Mouse (Mus musculus): ENCODE results near the gene Paqr4. TPM values are rescaled to one million over a fixed set of nuclear protein-coding genes. Genes with fewer than 3 reads are reported as not detected.

The Paqr4 gene
- polyA plus RNA-seq, 1 experiment = 2.4 TPM

GRCm38 (mm10) chr17:23719455-23719854 is 21.2 kb downstream of the Paqr4 start:
- Histone ChIP-seq H3K36me3 (ENCODE audit: control insufficient read depth, insufficient read depth, low read length, poor library complexity, severe bottlenecking) (no peaks in the 10 kb centered on the region), H3K9ac (ENCODE audit: low read depth, poor library complexity, severe bottlenecking) (no peak overlapping the region), H3K27ac (ENCODE audit: insufficient read depth, low read length) (no peak overlapping the region), H3K9me3 (replicated peaks; ENCODE audit: control insufficient read depth, insufficient read depth, low read length, poor library complexity, severe bottlenecking) (no peaks in the 10 kb centered on the region), H3K4me1 (ENCODE audit: control insufficient read depth, insufficient read depth, low read length) (peaks cover 2% of the 10 kb centered on the region), H3K4me3 (ENCODE audit: low read depth, low read length) (no peak overlapping the region), H3K27me3 (ENCODE audit: control insufficient read depth, insufficient read depth, low read length, poor library complexity, severe bottlenecking) (no peaks in the 10 kb centered on the region)
- no peak for TF ChIP-seq CTCF (IDR thresholded peaks at IDR 0.05; ENCODE audit: low read depth, low read length)

GRCm38 (mm10) chr17:23717003-23717402 is 23.7 kb downstream of the Paqr4 start:
- Histone ChIP-seq H3K4me3 (ENCODE audit: low read depth, low read length) (no peak overlapping the region), H3K9ac (ENCODE audit: low read depth, poor library complexity, severe bottlenecking) (no peak overlapping the region), H3K4me1 (ENCODE audit: control insufficient read depth, insufficient read depth, low read length) (peaks cover 2% of the 10 kb centered on the region), H3K9me3 (replicated peaks; ENCODE audit: control insufficient read depth, insufficient read depth, low read length, poor library complexity, severe bottlenecking) (no peaks in the 10 kb centered on the region), H3K27me3 (ENCODE audit: control insufficient read depth, insufficient read depth, low read length, poor library complexity, severe bottlenecking) (no peaks in the 10 kb centered on the region), H3K36me3 (ENCODE audit: control insufficient read depth, insufficient read depth, low read length, poor library complexity, severe bottlenecking) (no peaks in the 10 kb centered on the region), H3K27ac (ENCODE audit: insufficient read depth, low read length) (no peak overlapping the region)
- TF ChIP-seq EP300 (IDR thresholded peaks at IDR 0.05; ENCODE audit: insufficient read depth, low read depth, low read length) (no peak), POLR2A (IDR thresholded peaks at IDR 0.05; ENCODE audit: insufficient read depth, low read length) (no peak), CTCF (IDR thresholded peaks at IDR 0.05; ENCODE audit: low read depth, low read length) (no peak)

- Histone ChIP-seq H3K4me1 (ENCODE audit: control insufficient read depth, insufficient read depth, low read length) (peaks cover 8% of the 10 kb centered on the region), H3K27ac (ENCODE audit: insufficient read depth, low read length) (no peak overlapping the region), H3K9ac (ENCODE audit: low read depth, poor library complexity, severe bottlenecking) (no peak overlapping the region), H3K9me3 (replicated peaks; ENCODE audit: control insufficient read depth, insufficient read depth, low read length, poor library complexity, severe bottlenecking) (no peaks in the 10 kb centered on the region), H3K4me3 (ENCODE audit: low read depth, low read length) (no peak overlapping the region), H3K27me3 (ENCODE audit: control insufficient read depth, insufficient read depth, low read length, poor library complexity, severe bottlenecking) (no peaks in the 10 kb centered on the region), H3K36me3 (ENCODE audit: control insufficient read depth, insufficient read depth, low read length, poor library complexity, severe bottlenecking) (no peaks in the 10 kb centered on the region)
- TF ChIP-seq CTCF (IDR thresholded peaks at IDR 0.05; ENCODE audit: low read depth, low read length) (peak; percentile 96), EP300 (IDR thresholded peaks at IDR 0.05; ENCODE audit: insufficient read depth, low read depth, low read length) (no peak)
These were observed 34.5 kb downstream of the Paqr4 start for GRCm38 (mm10) chr17:23706212-23706611.

- Histone ChIP-seq H3K9ac (ENCODE audit: low read depth, poor library complexity, severe bottlenecking) (peak overlapping the region; percentile 6; the same call in 1 of the 2 replicates), H3K36me3 (ENCODE audit: control insufficient read depth, insufficient read depth, low read length, poor library complexity, severe bottlenecking) (no peaks in the 10 kb centered on the region), H3K4me3 (ENCODE audit: low read depth, low read length) (no peak overlapping the region), H3K4me1 (ENCODE audit: control insufficient read depth, insufficient read depth, low read length) (peaks cover 8% of the 10 kb centered on the region), H3K27ac (ENCODE audit: insufficient read depth, low read length) (no peak overlapping the region), H3K9me3 (replicated peaks; ENCODE audit: control insufficient read depth, insufficient read depth, low read length, poor library complexity, severe bottlenecking) (no peaks in the 10 kb centered on the region), H3K27me3 (ENCODE audit: control insufficient read depth, insufficient read depth, low read length, poor library complexity, severe bottlenecking) (no peaks in the 10 kb centered on the region)
- TF ChIP-seq EP300 (IDR thresholded peaks at IDR 0.05; ENCODE audit: insufficient read depth, low read depth, low read length) = no peak
- TF ChIP-seq CTCF (IDR thresholded peaks at IDR 0.05; ENCODE audit: low read depth, low read length) = no peak
These were observed 35.1 kb downstream of the Paqr4 start for GRCm38 (mm10) chr17:23705525-23706104.

- Histone ChIP-seq H3K36me3 (ENCODE audit: control insufficient read depth, insufficient read depth, low read length, poor library complexity, severe bottlenecking) (no peaks in the 10 kb centered on the region), H3K27me3 (ENCODE audit: control insufficient read depth, insufficient read depth, low read length, poor library complexity, severe bottlenecking) (no peaks in the 10 kb centered on the region), H3K9me3 (replicated peaks; ENCODE audit: control insufficient read depth, insufficient read depth, low read length, poor library complexity, severe bottlenecking) (no peaks in the 10 kb centered on the region), H3K4me3 (ENCODE audit: low read depth, low read length) (no peak overlapping the region), H3K27ac (ENCODE audit: insufficient read depth, low read length) (0 out of 2 replicates have a peak overlapping the region, but pooled peaks have one; percentile 14), H3K4me1 (ENCODE audit: control insufficient read depth, insufficient read depth, low read length) (peaks cover 6% of the 10 kb centered on the region), H3K9ac (ENCODE audit: low read depth, poor library complexity, severe bottlenecking) (no peak overlapping the region)
- TF ChIP-seq EP300 (IDR thresholded peaks at IDR 0.05; ENCODE audit: insufficient read depth, low read depth, low read length) = no peak
These were observed 35.9 kb downstream of the Paqr4 start for GRCm38 (mm10) chr17:23704741-23705140.

- no peak overlapping the region for H3K4me3 ChIP-seq (ENCODE audit: low read depth, low read length)
- H3K27ac ChIP-seq (ENCODE audit: insufficient read depth, low read length) = no peak overlapping the region
- H3K9ac ChIP-seq (ENCODE audit: low read depth, poor library complexity, severe bottlenecking) = no peak overlapping the region
- no peaks in the 10 kb centered on the region for H3K27me3 ChIP-seq (ENCODE audit: control insufficient read depth, insufficient read depth, low read length, poor library complexity, severe bottlenecking)
- H3K36me3 ChIP-seq (ENCODE audit: control insufficient read depth, insufficient read depth, low read length, poor library complexity, severe bottlenecking) = no peaks in the 10 kb centered on the region
- no peak for TF ChIP-seq POLR2A (IDR thresholded peaks at IDR 0.05; ENCODE audit: insufficient read depth, low read length)
- no peak for TF ChIP-seq EP300 (IDR thresholded peaks at IDR 0.05; ENCODE audit: insufficient read depth, low read depth, low read length)
- no peak for TF ChIP-seq CTCF (IDR thresholded peaks at IDR 0.05; ENCODE audit: low read depth, low read length)
- no peaks in the 10 kb centered on the region for H3K9me3 ChIP-seq (replicated peaks; ENCODE audit: control insufficient read depth, insufficient read depth, low read length, poor library complexity, severe bottlenecking)
- peaks cover 6% of the 10 kb centered on the region for H3K4me1 ChIP-seq (ENCODE audit: control insufficient read depth, insufficient read depth, low read length)
These were observed 37.4 kb downstream of the Paqr4 start for GRCm38 (mm10) chr17:23703301-23703700.
